Mouse (Mus musculus): ENCODE measurements around the gene Actl10. TPM values are rescaled to one million over a fixed set of nuclear protein-coding genes. Genes with fewer than 3 reads are reported as not detected.

Actl10 gene
- total and polyA plus RNA-seq, 2 experiments from 2014 or later, result not detected

DNA sequence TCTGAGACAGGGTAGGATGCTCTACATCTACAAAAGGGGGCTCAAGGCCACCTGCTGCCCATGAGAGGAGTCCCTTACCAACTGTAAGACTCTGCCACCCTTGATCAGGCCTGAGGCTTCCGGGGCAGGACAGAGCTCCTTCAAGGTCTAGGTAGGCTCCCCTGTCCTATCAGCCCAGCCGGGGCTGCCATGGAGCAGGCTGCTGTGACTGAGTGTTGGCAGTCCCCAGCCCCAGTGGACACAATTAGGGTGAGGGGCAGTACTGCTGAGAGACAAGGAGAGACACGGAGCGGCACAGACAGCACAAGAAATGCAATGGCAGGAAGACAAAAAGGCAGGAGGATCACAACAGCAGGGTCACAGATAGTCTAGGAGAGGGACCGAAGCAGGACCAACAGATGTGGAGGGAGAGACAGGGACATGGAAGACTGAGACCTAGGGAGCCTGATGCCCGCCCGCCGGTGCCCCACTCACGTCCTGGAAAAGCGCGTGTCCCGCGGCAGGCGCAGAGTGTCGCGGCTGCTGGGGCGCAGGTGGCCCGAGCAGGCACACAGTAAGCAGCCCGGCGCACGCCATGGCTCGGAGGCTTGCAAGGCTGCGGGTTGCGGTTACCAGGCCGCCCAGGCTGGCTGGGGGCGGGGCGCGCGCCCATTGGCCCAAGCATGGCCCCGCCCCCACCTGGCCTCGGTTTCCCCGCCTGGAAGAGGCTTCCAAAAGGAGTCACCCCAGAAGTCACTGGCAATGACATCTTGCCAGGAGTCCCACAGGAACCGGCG lies 6.9 kb downstream of the Actl10 start, which contains the start of gene Necab3:
TSS of gene Necab3 (minus strand) at position 627 of the 776 bp plus-strand sequence.
- TF ChIP-seq EP300 (IDR thresholded peaks at IDR 0.05; ENCODE audit: low read depth), result no peak
- TF ChIP-seq CTCF (IDR thresholded peaks at IDR 0.05; ENCODE audit: low read depth), result no peak
- H3K27ac ChIP-seq (ENCODE audit: low read depth), result peak within 1 kb of the TSS; percentile 36
- no peaks in the 10 kb centered on the region; the same call in 1 of the 2 replicates for H3K27me3 ChIP-seq (ENCODE audit: control insufficient read depth, insufficient read depth, low read length)
- H3K4me3 ChIP-seq (ENCODE audit: low read depth, low read length), result peak within 1 kb of the TSS; percentile 33
- WGBS, result 7% methylated on average over 27 of the region's 34 CpGs
- peaks cover 11% of the 10 kb centered on the region; the same call in 1 of the 2 replicates for H3K4me1 ChIP-seq (ENCODE audit: control insufficient read depth, insufficient read depth)
- peak within 1 kb of the TSS; percentile 64 for H3K4me2 ChIP-seq (ENCODE audit: low read depth, low read length)
- peak within 1 kb of the TSS; percentile 9; the same call in 1 of the 2 replicates for H3K9ac ChIP-seq (replicated peaks; ENCODE audit: low read depth, low read length)
- H3K9me3 ChIP-seq (replicated peaks; ENCODE audit: control insufficient read depth, low read length), result no peaks in the 10 kb centered on the region
- 0 out of 2 replicates have a peak, but pooled peaks cover 7% of the 10 kb centered on the region for H3K36me3 ChIP-seq (replicated peaks; ENCODE audit: control insufficient read depth, insufficient read depth, low read length)
- DNase-seq (ENCODE audit: low spot score) (no peak), ATAC-seq (ENCODE audit: insufficient read depth, low read depth) (no peak)

DNA sequence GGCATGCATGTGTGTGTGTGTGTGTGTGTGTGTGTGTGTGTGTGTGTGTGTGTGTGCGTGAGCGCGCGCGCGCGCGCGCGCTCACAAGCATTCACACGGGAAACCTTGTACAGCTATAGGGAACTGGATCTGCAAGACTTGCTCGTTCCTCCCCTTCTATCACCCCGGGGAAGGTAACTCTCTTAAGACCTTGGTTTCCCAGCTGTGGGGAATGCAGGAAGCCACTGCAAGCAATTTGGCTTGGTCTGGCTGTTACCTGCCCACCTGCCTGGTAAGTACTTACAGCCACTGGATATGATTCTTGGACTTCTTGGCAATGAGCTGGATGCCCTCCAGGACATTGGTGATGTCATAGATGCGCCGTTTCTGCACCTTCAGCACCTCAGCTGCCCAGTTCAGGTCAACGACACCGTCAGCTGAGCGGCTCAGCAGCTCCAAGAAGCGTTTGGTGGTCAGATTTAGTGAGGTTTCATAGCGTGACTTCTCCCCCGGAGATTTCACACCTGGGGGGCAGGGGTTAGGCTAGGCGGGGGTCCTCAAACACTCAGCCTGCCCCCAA lies 12.1 kb downstream of the Actl10 start:
- DNase-seq (ENCODE audit: low spot score), result no peak
- TF ChIP-seq CTCF (IDR thresholded peaks at IDR 0.05; ENCODE audit: low read depth), result no peak
- no peak for TF ChIP-seq EP300 (IDR thresholded peaks at IDR 0.05; ENCODE audit: low read depth)

GRCm38 (mm10) chr2:154565562-154565961 lies 14.0 kb downstream of the Actl10 start:
- TF ChIP-seq EP300 (IDR thresholded peaks at IDR 0.05; ENCODE audit: low read depth), result no peak
- TF ChIP-seq CTCF (IDR thresholded peaks at IDR 0.05; ENCODE audit: low read depth), result no peak
- H3K36me3 ChIP-seq (replicated peaks; ENCODE audit: control insufficient read depth, insufficient read depth, low read length), result 0 out of 2 replicates have a peak, but pooled peaks cover 10% of the 10 kb centered on the region
- no peak overlapping the region for H3K4me3 ChIP-seq (ENCODE audit: low read depth, low read length)
- no peaks in the 10 kb centered on the region for H3K9me3 ChIP-seq (replicated peaks; ENCODE audit: control insufficient read depth, low read length)
- no peak for ATAC-seq (ENCODE audit: insufficient read depth, low read depth)
- no peak overlapping the region for H3K27ac ChIP-seq (ENCODE audit: low read depth)
- WGBS, result 82% methylated on average over 3 of the region's 3 CpGs
- no peaks in the 10 kb centered on the region for H3K27me3 ChIP-seq (ENCODE audit: control insufficient read depth, insufficient read depth, low read length)
- peaks cover 21% of the 10 kb centered on the region; the same call in 1 of the 2 replicates for H3K4me1 ChIP-seq (ENCODE audit: control insufficient read depth, insufficient read depth)
- DNase-seq (ENCODE audit: low spot score), result no peak
- no peak overlapping the region for H3K4me2 ChIP-seq (ENCODE audit: low read depth, low read length)
- H3K9ac ChIP-seq (replicated peaks; ENCODE audit: low read depth, low read length), result no peak overlapping the region

More for the DNA sequence above, 12.1 kb downstream of the Actl10 start:
- H3K4me1 ChIP-seq (ENCODE audit: control insufficient read depth, insufficient read depth), result peaks cover 20% of the 10 kb centered on the region; the same call in 1 of the 2 replicates
- no peak overlapping the region for H3K4me2 ChIP-seq (ENCODE audit: low read depth, low read length)
- no peaks in the 10 kb centered on the region for H3K9me3 ChIP-seq (replicated peaks; ENCODE audit: control insufficient read depth, low read length)
- WGBS, result 89% methylated on average over 22 of the region's 22 CpGs
- no peak overlapping the region for H3K9ac ChIP-seq (replicated peaks; ENCODE audit: low read depth, low read length)
- H3K36me3 ChIP-seq (replicated peaks; ENCODE audit: control insufficient read depth, insufficient read depth, low read length), result 0 out of 2 replicates have a peak, but pooled peaks cover 10% of the 10 kb centered on the region
- H3K4me3 ChIP-seq (ENCODE audit: low read depth, low read length), result no peak overlapping the region
- H3K27ac ChIP-seq (ENCODE audit: low read depth), result no peak overlapping the region
- H3K27me3 ChIP-seq (ENCODE audit: control insufficient read depth, insufficient read depth, low read length), result no peaks in the 10 kb centered on the region
- no peak for ATAC-seq (ENCODE audit: insufficient read depth, low read depth)

DNA sequence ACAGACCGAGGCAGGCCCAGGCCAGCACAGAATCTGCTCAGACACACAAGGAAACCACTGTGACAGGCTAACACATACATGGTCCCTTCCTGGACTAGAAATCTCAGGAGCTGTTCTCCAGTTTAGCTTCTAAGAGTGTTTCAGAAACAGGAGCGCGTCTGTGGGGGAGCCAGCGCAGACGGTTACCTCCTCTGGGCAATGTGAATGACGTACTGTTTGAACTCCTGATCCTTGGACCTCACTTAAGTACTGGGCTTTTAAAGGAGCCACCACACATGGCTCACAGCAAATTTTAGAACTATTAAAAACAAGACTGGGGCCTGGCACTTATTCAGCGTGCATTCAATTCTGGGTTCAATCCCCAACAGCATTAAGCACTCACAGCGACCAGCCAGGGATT lies 15.1 kb downstream of the Actl10 start:
- ATAC-seq (ENCODE audit: insufficient read depth, low read depth) (no peak), DNase-seq (ENCODE audit: low spot score) (no peak)
- Histone ChIP-seq H3K4me3 (ENCODE audit: low read depth, low read length) (no peak overlapping the region), H3K9ac (replicated peaks; ENCODE audit: low read depth, low read length) (no peak overlapping the region), H3K36me3 (replicated peaks; ENCODE audit: control insufficient read depth, insufficient read depth, low read length) (0 out of 2 replicates have a peak, but pooled peaks cover 10% of the 10 kb centered on the region), H3K27ac (ENCODE audit: low read depth) (no peak overlapping the region), H3K27me3 (ENCODE audit: control insufficient read depth, insufficient read depth, low read length) (no peaks in the 10 kb centered on the region), H3K9me3 (replicated peaks; ENCODE audit: control insufficient read depth, low read length) (no peaks in the 10 kb centered on the region), H3K4me2 (ENCODE audit: low read depth, low read length) (no peak overlapping the region), H3K4me1 (ENCODE audit: control insufficient read depth, insufficient read depth) (peaks cover 21% of the 10 kb centered on the region; the same call in 1 of the 2 replicates)
- no peak for TF ChIP-seq EP300 (IDR thresholded peaks at IDR 0.05; ENCODE audit: low read depth)
- no peak for TF ChIP-seq CTCF (IDR thresholded peaks at IDR 0.05; ENCODE audit: low read depth)
- WGBS, result 72% methylated on average over 8 of the region's 8 CpGs

GRCm38 (mm10) chr2:154567766-154568165 lies 16.2 kb downstream of the Actl10 start:
- Histone ChIP-seq H3K9ac (replicated peaks; ENCODE audit: low read depth, low read length) (0 out of 2 replicates have a peak overlapping the region, but pooled peaks have one; percentile 9), H3K4me2 (ENCODE audit: low read depth, low read length) (peak overlapping the region; percentile 98), H3K9me3 (replicated peaks; ENCODE audit: control insufficient read depth, low read length) (no peaks in the 10 kb centered on the region), H3K27me3 (ENCODE audit: control insufficient read depth, insufficient read depth, low read length) (no peaks in the 10 kb centered on the region), H3K36me3 (replicated peaks; ENCODE audit: control insufficient read depth, insufficient read depth, low read length) (0 out of 2 replicates have a peak, but pooled peaks cover 8% of the 10 kb centered on the region), H3K4me3 (ENCODE audit: low read depth, low read length) (0 out of 2 replicates have a peak overlapping the region, but pooled peaks have one; percentile 82), H3K4me1 (ENCODE audit: control insufficient read depth, insufficient read depth) (peaks cover 21% of the 10 kb centered on the region; the same call in 1 of the 2 replicates), H3K27ac (ENCODE audit: low read depth) (peak overlapping the region; percentile 82)
- ATAC-seq (ENCODE audit: insufficient read depth, low read depth) (no peak), DNase-seq (ENCODE audit: low spot score) (no peak)
- no peak for TF ChIP-seq EP300 (IDR thresholded peaks at IDR 0.05; ENCODE audit: low read depth)
- TF ChIP-seq CTCF (IDR thresholded peaks at IDR 0.05; ENCODE audit: low read depth), result no peak
- WGBS, result 52% methylated on average over 2 of the region's 2 CpGs
